Mouse (Mus musculus) urinary bladder, postnatal 10 days (tissue): ENCODE results near the gene Trib3.
"Not testable (repeated sequence)": the region's sequence is repeated elsewhere in the genome, so short reads cannot be mapped to it uniquely, and the experiment has no call there.

Experiments used
- DNase-seq: peaks from one replicate; pipeline ENCODE4 v3.0.0; 2022; ENCODE audit warnings: low spot score

The Trib3 gene

GRCm38 (mm10) chr2:152307186-152307585 is 36.6 kb downstream of the Trib3 start:
- no peak for DNase-seq

GRCm38 (mm10) chr2:152305480-152305879 is 38.4 kb downstream of the Trib3 start:
- no peak for DNase-seq

- no peak for DNase-seq
Observed at GRCm38 (mm10) chr2:152303781-152304180, 40.1 kb downstream of the Trib3 start.

- no peak for DNase-seq
Observed at GRCm38 (mm10) chr2:152302862-152303261, 41.0 kb downstream of the Trib3 start.

GRCm38 (mm10) chr2:152294541-152294940 is 49.3 kb downstream of the Trib3 start:
- no peak for DNase-seq

GRCm38 (mm10) chr2:152293727-152294475 is 49.9 kb downstream of the Trib3 start, which contains the start of gene Tbc1d20:
Gene Tbc1d20, plus strand, starts transcription at chr2:152293828.
- DNase-seq: peak; percentile 63

GRCm38 (mm10) chr2:152293179-152293726 is 50.6 kb downstream of the Trib3 start:
- DNase-seq: no peak

- DNase-seq: no peak
Observed at GRCm38 (mm10) chr2:152292475-152292874, 51.4 kb downstream of the Trib3 start.

DNA sequence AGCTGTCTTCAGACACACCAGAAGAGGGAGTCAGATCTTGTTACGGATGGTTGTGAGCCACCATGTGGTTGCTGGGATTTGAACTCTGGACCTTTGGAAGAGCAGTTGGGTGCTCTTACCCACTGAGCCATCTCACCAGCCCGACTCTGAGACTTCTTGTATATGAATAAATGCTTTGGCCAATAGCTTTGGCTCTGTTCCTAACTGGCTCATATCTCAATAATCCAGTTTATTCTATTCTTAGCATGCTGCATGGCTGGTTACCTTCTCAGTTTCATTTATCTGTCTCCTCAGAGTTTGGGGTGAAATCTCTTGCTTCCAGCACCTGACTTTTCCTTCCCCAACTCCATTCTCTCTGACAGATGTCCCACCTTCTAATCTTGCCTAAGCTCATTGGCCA is 54.2 kb downstream of the Trib3 start:
- not testable (repeated sequence) for DNase-seq

- DNase-seq: no peak
Observed at GRCm38 (mm10) chr2:152288046-152288445, 55.8 kb downstream of the Trib3 start.

- DNase-seq: no peak
Observed at GRCm38 (mm10) chr2:152287560-152287959, 56.3 kb downstream of the Trib3 start.
